Mouse (Mus musculus): ENCODE results near the gene Lingo2. TPM values are rescaled to one million over a fixed set of nuclear protein-coding genes. Genes with fewer than 3 reads are reported as not detected.
"Not testable (repeated sequence)": the region's sequence is repeated elsewhere in the genome, so short reads cannot be mapped to it uniquely, and the experiment has no call there.

The Lingo2 gene
- total RNA-seq, 2 experiments from 2014 or later: 0.10 TPM

DNA sequence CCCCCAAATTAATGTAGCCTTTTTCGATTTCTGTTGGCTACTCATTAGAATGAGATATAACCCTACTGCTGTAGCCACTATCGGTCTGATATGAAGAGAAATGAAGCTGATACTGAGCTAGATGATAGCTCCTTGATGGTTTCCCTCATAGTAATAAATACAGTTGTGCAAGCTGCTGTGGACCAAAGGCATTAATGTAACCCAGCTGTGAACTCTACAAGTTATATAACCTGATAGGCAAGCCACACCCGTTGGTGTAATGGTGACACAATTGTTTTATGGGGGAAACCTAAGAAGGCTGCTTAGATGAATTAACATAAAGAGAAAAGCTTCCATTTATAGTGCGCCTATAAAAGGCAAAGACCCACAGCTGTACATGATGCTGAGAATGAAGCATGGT, 856.1 kb downstream of the Lingo2 start:
- DNase-seq (ENCODE audit: low spot score in 2 of 2): no peak

DNA sequence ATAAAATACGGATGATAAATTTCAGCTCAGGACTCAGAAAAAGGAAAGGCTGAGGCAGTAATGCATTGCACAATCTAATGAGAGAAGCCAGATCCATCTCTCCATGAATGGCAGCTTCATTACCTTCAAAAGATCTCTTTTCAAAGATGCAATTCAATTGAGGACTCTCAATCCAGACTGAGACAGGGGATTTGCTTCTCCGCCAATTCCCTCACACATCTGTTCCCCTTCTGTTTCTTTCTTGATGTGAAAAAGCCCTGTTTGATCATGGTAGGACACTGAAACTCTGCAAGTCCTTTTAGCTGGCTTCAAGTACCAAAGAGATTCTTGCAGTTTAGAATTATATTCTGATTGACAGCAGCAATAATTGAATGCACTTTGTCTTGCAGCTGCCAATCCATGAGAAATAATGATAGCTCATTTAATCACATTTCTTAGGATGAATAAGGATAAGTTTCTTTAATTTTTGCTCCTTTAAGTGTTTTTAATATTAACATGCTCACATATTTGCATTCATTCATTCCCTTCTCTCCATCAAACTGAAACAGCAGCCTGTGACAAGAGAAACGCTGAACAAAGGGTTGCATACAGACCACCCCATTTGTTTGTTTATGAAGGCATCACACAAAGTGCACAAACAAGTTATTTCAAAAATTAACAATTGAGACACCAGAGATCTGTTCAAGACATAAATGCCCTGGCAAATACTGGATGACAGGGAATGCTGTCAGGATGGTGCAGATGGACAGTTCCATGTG, 870.3 kb downstream of the Lingo2 start:
- no peak for DNase-seq (ENCODE audit: low spot score in 2 of 2)

DNA sequence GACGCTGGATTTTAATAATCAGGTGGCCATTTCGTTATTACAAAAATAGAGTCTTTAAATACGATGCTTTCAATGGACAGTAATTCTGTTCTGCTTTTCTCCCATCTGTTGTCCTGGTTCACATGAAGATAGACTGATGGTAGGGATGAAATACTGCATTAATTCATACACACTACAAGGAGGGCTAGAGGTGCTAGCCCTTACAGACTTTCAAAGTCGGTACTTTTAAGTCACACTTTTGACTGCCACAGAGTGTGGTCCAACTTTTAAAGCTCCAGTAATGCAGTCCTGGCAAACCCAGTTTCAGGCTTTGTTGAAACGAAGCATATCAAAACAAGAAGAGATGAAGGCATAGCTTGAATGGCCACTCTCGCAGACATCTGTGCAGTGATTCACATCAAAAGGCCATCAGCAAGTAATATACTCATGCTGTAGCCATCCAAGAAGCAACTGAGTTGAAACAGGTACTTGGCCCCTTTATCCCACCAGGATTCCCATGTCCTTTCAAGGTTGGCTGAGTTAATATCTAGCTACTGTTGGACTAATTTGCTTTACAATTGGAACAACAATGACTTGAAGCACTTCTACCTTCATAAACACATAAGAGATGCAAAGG, 872.5 kb downstream of the Lingo2 start:
- no peak for DNase-seq (ENCODE audit: low spot score in 2 of 2)

GRCm38 (mm10) chr4:36064701-36065100, 886.8 kb downstream of the Lingo2 start:
- not testable (repeated sequence) for DNase-seq (ENCODE audit: low spot score in 2 of 2)

DNA sequence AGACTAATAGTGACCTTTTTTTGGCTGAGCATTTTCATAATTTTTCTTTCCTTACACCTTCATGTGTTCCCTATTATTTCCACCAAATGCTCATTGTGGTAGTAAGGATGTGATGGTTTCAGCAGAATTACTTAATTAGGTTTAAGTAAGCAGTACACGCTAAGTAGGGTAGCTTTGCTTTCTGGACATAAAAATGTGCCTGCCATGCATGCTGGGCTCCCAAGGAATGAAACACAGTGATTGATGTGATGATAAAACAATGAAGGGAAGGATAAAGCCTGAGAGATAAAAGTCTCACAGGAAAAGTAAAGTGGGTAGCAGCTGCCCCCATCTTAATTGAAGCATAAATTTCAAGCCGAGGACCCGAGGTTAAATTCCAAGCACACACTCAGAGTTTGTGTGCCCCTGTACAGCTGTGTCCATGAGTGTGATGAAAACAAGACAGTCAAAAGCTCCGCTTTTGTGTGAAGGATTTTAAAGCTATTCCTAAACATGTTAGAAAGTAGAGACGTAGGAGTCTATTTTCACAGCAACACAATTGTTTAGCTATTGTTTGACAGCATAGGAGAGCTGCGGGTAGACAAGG, 898.7 kb downstream of the Lingo2 start:
- no peak for DNase-seq (ENCODE audit: low spot score in 2 of 2)

DNA sequence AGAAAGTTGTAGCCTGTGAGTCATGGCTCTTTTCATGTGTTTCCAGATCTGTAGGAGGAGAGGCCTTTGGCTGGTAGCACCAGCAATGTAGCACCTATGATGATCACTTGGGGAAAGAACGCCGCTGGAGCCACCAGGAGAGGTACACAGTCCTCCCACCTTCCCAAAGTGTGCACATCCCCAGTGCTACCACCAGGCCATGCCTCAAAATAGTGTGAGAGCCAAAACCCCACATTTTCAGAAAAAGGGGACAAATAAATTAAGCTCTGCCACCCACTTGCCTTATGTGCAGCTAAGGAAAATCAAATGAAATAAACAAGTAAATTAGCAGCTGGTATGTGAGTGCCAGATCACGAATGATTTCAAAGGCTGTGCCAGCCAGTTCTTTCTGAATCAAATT, 911.2 kb downstream of the Lingo2 start:
- DNase-seq (ENCODE audit: low spot score in 2 of 2): no peak

- DNase-seq (ENCODE audit: low spot score in 2 of 2): no peak
Observed at GRCm38 (mm10) chr4:36038742-36039141, 912.8 kb downstream of the Lingo2 start.

DNA sequence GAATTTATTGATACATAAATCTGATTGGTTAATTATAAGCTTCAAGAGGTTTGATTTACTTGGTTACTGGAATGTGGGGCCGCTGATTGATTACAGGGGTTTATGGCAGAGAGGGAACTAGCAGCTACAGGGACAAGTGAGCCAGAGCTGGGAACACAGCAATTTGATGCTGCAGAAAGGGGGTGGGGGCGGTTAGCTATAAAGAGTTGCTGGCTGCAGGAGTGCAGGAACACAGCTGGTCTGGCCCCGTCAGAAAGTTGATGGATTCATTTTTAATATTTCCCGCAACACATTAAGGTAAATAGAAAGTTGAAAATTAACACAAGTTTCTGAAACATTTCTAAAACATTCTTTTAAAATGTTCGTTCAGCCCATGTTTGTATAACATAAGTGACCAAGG, 919.5 kb downstream of the Lingo2 start:
- no peak for DNase-seq (ENCODE audit: low spot score in 2 of 2)

- DNase-seq (ENCODE audit: low spot score in 2 of 2): peak in 1 of 2 experiments; percentile 18
Observed at GRCm38 (mm10) chr4:36014181-36014580, 937.4 kb downstream of the Lingo2 start.

GRCm38 (mm10) chr4:35992005-35992763, 959.4 kb downstream of the Lingo2 start:
- DNase-seq (ENCODE audit: low spot score in 2 of 2): no peak

GRCm38 (mm10) chr4:35986012-35986411, 965.5 kb downstream of the Lingo2 start:
- DNase-seq (ENCODE audit: low spot score in 2 of 2): no peak

- DNase-seq (ENCODE audit: low spot score in 2 of 2): no peak
Observed at GRCm38 (mm10) chr4:35963532-35963931, 988.0 kb downstream of the Lingo2 start.

DNA sequence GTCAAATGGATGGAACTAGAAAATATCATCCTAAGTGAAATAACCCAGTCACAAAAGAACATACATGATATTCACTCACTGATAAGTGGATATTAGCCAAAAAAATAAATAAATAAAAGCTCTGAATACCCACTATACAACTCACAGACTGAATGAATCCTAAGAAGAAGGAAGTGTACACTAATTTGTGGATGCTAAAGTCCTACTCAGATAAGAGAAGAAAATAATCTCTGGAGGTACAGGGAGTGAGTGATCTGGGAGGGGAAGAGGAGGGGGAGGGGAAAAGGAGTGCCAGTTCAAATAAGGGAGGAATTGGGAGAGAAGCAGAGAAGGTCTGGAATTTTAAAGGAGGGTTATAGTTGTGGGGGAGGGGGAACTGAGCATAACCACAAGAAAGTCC, 999.7 kb downstream of the Lingo2 start:
- no peak for DNase-seq (ENCODE audit: low spot score in 2 of 2)

DNA sequence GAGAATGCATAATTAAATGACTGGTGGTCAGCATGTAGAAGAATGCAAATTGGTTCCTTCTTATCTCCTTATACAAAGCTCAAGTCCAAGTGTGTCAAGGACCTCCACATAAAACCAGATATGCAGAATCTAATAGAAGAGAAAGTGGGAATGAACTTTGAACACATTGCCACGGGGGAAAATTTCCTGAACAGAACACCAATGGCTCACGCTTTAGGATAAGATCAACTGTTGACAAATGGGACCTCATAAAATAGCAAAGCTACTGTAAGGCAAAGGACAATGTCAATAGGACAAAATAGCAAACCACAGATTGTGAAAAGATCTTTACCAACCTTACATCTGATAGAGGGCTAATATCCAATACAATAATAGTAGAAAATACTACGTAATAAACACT, 1000.3 kb downstream of the Lingo2 start:
- DNase-seq (ENCODE audit: low spot score in 2 of 2): no peak

GRCm38 (mm10) chr4:35934056-35934661, 1017.4 kb downstream of the Lingo2 start:
- DNase-seq (ENCODE audit: low spot score in 2 of 2): no peak

GRCm38 (mm10) chr4:35927722-35928121, 1023.8 kb downstream of the Lingo2 start:
- no peak for DNase-seq (ENCODE audit: low spot score in 2 of 2)

DNA sequence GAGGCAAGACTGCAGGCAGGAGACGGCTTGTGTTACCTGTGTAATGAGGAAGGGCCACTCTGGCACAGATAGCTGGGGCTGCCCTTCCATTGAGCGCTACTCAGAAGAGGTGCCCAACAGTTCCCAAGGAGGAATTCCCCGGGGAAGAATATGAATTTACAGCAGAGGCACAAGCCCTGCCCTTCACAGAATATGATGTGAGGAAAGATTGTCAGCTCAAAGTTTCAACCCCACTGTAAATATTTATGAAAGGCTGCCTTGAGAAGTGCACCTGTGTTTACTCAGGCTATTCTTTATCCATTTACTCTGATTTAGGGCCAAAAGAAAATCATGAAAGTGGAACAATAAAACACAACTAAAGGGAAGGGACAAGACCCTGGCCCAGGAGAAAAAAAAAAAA, 1034.1 kb downstream of the Lingo2 start:
- no peak for DNase-seq (ENCODE audit: low spot score in 2 of 2)

GRCm38 (mm10) chr4:35897769-35898564, 1053.6 kb downstream of the Lingo2 start:
- no peak for DNase-seq (ENCODE audit: low spot score in 2 of 2)

DNA sequence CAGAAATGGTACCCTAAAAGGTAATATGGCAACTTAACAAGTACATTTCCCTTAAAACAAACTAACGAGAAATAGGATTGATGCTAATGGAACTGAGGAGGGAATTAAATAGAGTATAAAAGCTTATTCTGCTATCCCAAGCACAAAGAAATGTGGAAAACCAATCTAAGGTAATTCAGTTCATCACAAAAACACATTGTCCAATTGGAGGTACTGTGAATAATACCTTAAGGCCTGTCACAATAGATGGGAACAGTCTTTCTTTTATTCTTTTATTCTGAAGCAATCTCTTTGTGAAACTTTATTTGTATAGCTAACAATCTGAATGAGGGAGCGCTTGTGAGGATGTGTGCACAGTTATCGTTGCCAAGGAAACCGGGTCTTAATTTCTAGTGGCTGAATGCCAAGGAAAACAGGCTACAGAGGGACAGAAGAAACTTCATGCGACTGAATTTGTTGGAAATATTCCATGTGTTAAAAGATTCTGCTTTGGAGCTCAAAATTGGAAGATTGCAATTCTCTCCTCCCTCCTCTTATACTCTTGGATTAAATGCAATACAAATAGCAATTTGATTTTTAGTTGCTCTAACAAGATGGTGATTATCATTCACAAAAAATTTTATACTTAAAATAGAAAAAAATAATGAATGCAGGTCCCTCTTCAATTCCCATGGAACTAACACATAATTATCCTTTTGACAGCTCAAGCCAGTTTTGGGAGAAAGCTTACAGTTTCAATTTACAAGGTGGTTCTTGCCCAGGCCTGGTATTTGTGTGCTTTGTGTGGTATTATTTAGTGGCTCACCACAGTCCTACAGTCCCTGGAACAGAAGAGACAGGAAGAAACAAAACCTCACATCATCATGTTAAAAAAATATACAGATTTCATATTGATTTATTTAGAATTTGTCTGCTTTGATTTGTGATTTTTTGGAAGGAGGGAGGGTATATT, 1065.7 kb downstream of the Lingo2 start:
- no peak for DNase-seq (ENCODE audit: low spot score in 2 of 2)
